Mouse (Mus musculus) brain, embryonic 14.5 days (tissue): ENCODE results near the gene Col20a1.

ENCODE experiments used
- CTCF ChIP-seq: fragments of 200-500 bp; IDR thresholded peaks from 2 replicates; pipeline ENCODE4 v1.5.1; 2012; ENCODE audit warnings: inconsistent platforms, mild to moderate bottlenecking, moderate library complexity, borderline replicate concordance; ENCODE audit not compliant: insufficient read depth, insufficient read length; ENCODE audit errors: extremely low read depth
- POLR2A ChIP-seq: fragments of 200-500 bp; IDR thresholded peaks from 2 replicates; pipeline ENCODE4 v1.6.1; 2012; ENCODE audit warnings: mild to moderate bottlenecking, inconsistent platforms, borderline replicate concordance; ENCODE audit not compliant: poor library complexity, insufficient read depth, insufficient read length, severe bottlenecking; ENCODE audit errors: extremely low read depth

- no peak for TF ChIP-seq CTCF
- no peak for TF ChIP-seq POLR2A
Measured at GRCm38 (mm10) chr2:180940187-180940586, 46.1 kb upstream of the Col20a1 start.
